Mouse (Mus musculus) heart, embryonic 15.5 days (tissue): ENCODE measurements around the gene Camsap2. TPM values are rescaled to one million over a fixed set of nuclear protein-coding genes. Genes with fewer than 3 reads are reported as not detected.
A peak's percentile ranks its signal among the peaks of the same experiment; 100 is the strongest.

Experiments used
- ATAC-seq: fragments of 200-750 bp; cut with Nextera tagmentation; replicated peaks from 2 replicates; pipeline ENCODE4 v1.8.0; 2017; ENCODE audit warnings: low read depth, moderate TSS enrichment; ENCODE audit not compliant: insufficient number of reproducible peaks, insufficient read depth, low FRiP score
- H3K27ac ChIP-seq: fragments of 300-500 bp; sonication (generic); 2 replicates; pipeline ENCODE4 v1.5.1; 2015; ENCODE audit warnings: mild to moderate bottlenecking, inconsistent platforms
- H3K27me3 ChIP-seq: fragments of 300-500 bp; sonication (generic); 2 replicates; pipeline ENCODE4 v1.6.1; 2015; ENCODE audit warnings: inconsistent platforms
- H3K36me3 ChIP-seq: fragments of 300-500 bp; sonication (generic); 2 replicates; pipeline ENCODE4 v1.6.1; 2015; ENCODE audit warnings: mild to moderate bottlenecking, inconsistent platforms
- H3K4me1 ChIP-seq: fragments of 300-500 bp; sonication (generic); replicated peaks from 2 replicates; pipeline ENCODE4 v1.6.1; 2015; ENCODE audit warnings: inconsistent platforms
- H3K4me2 ChIP-seq: fragments of 300-500 bp; sonication (generic); 2 replicates; pipeline ENCODE4 v1.6.1; 2015; ENCODE audit warnings: inconsistent platforms, mild to moderate bottlenecking, moderate library complexity
- H3K4me3 ChIP-seq: fragments of 300-500 bp; sonication (generic); 2 replicates; pipeline ENCODE4 v1.5.1; 2015; ENCODE audit warnings: mild to moderate bottlenecking, inconsistent platforms
- H3K9ac ChIP-seq: fragments of 300-500 bp; sonication (generic); 2 replicates; pipeline ENCODE4 v1.6.1; 2015; ENCODE audit warnings: mild to moderate bottlenecking, inconsistent platforms
- H3K9me3 ChIP-seq: fragments of 300-500 bp; sonication (generic); replicated peaks from 2 replicates; pipeline ENCODE4 v1.6.1; 2016; ENCODE audit warnings: inconsistent platforms
- WGBS: fragments of 180-500 bp; shearing (Covaris S2); methylation state at CpG from one replicate; pipeline ENCODE4 v1.1.7; 2015; ENCODE audit warnings: mixed read lengths; 5-methylcytosine and 5-hydroxymethylcytosine counted together
- polyA plus RNA-seq: library from polyadenylated mRNA; unstranded; fragments of >200 nt; fragmentation: Nextera tagmentation; extraction: Ambion mirVana; gene quantifications from 2 replicates; pipeline ENCODE4 v1.2.1, GENCODE M21; 2015

Camsap2 gene
- polyA plus RNA-seq, 1 experiment from 2014 or later = 5.6 TPM

GRCm38 (mm10) chr1:136344281-136344680, 1.6 kb downstream of the Camsap2 start:
- peak overlapping the region; percentile 97 for H3K9ac ChIP-seq
- H3K9me3 ChIP-seq = no peaks in the 10 kb centered on the region
- peak overlapping the region; percentile 98 for H3K4me3 ChIP-seq
- peak overlapping the region; percentile 93 for H3K4me2 ChIP-seq
- no peak overlapping the region for H3K27ac ChIP-seq
- 8% methylated on average over 1 of the region's 1 CpGs for WGBS
- ATAC-seq = no peak
- peaks cover 19% of the 10 kb centered on the region for H3K4me1 ChIP-seq
- H3K36me3 ChIP-seq = no peaks in the 10 kb centered on the region; the same call in 1 of the 2 replicates
- no peaks in the 10 kb centered on the region for H3K27me3 ChIP-seq

- peaks cover 19% of the 10 kb centered on the region for H3K4me1 ChIP-seq
- H3K27ac ChIP-seq = peak overlapping the region; percentile 36
- peak overlapping the region; percentile 93 for H3K4me2 ChIP-seq
- H3K9ac ChIP-seq = peak overlapping the region; percentile 50
- no peaks in the 10 kb centered on the region for H3K9me3 ChIP-seq
- H3K4me3 ChIP-seq = peak overlapping the region; percentile 34
- H3K27me3 ChIP-seq = no peaks in the 10 kb centered on the region
- ATAC-seq = no peak
- H3K36me3 ChIP-seq = no peaks in the 10 kb centered on the region; the same call in 1 of the 2 replicates
- 26% methylated on average over 7 of the region's 7 CpGs for WGBS
Measured at GRCm38 (mm10) chr1:136343727-136344126, 2.2 kb downstream of the Camsap2 start.

DNA sequence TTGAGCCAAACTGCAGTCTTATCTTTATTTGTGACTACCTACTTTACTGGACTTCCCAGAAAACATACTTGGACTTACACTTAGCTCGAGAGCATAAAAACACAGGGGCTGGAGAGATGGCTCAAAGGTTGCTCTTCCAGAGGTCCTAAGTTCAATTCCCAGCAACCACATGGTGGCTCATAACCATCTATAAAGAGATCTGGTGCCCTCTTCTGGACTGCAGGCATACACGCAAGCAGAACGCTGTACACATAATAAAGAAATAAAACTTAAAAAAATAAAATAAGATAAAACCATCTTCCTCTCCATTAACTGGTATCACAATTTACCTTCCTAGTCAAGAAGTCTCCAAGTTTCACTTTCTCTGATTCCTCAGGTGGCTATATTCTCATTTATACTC, 5.4 kb downstream of the Camsap2 start:
- Histone ChIP-seq H3K4me3 (no peak overlapping the region), H3K36me3 (no peaks in the 10 kb centered on the region; the same call in 1 of the 2 replicates), H3K4me2 (no peak overlapping the region), H3K9ac (no peak overlapping the region), H3K27me3 (no peaks in the 10 kb centered on the region), H3K27ac (no peak overlapping the region), H3K9me3 (no peaks in the 10 kb centered on the region), H3K4me1 (peaks cover 13% of the 10 kb centered on the region)
- ATAC-seq = no peak
- 91% methylated on average over 3 of the region's 3 CpGs for WGBS

- 85% methylated on average over 10 of the region's 10 CpGs for WGBS
- Histone ChIP-seq H3K27ac (no peak overlapping the region), H3K9me3 (no peaks in the 10 kb centered on the region), H3K27me3 (no peaks in the 10 kb centered on the region), H3K36me3 (no peaks in the 10 kb centered on the region), H3K4me3 (no peak overlapping the region), H3K9ac (no peak overlapping the region), H3K4me1 (peaks cover 5% of the 10 kb centered on the region; the same call in 1 of the 2 replicates), H3K4me2 (no peak overlapping the region)
- ATAC-seq = no peak
Measured at GRCm38 (mm10) chr1:136334743-136335142, 11.2 kb downstream of the Camsap2 start.

- peaks cover 8% of the 10 kb centered on the region; the same call in 1 of the 2 replicates for H3K4me1 ChIP-seq
- no peaks in the 10 kb centered on the region for H3K36me3 ChIP-seq
- H3K4me3 ChIP-seq = no peak overlapping the region
- H3K4me2 ChIP-seq = no peak overlapping the region
- H3K27me3 ChIP-seq = no peaks in the 10 kb centered on the region
- 90% methylated on average over 3 of the region's 3 CpGs for WGBS
- ATAC-seq = no peak
- H3K9me3 ChIP-seq = no peaks in the 10 kb centered on the region
- no peak overlapping the region for H3K9ac ChIP-seq
- H3K27ac ChIP-seq = no peak overlapping the region
Measured at GRCm38 (mm10) chr1:136333512-136333911, 12.4 kb downstream of the Camsap2 start.

DNA sequence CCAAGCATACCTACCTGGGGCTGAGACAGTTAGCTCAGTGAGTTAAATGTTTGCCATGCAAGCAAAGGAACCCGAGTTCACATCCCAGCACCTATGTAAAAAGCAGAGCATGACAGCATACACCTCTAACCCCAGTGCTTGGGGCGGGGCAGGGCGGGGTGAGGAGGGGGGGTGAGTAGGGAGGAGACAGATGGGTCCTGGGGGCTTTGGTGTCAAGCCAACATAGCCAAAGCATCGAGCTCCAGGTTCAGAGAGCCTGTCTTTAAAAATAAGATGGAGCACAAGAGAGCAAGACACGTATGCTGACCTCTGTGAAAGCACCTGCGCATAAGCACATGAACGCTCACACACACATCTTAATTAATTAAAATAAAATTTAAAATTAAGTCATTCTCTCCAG, 12.8 kb downstream of the Camsap2 start:
- Histone ChIP-seq H3K4me1 (peaks cover 8% of the 10 kb centered on the region; the same call in 1 of the 2 replicates), H3K27me3 (no peaks in the 10 kb centered on the region), H3K27ac (no peak overlapping the region), H3K4me3 (no peak overlapping the region), H3K9ac (no peak overlapping the region), H3K4me2 (no peak overlapping the region), H3K9me3 (no peaks in the 10 kb centered on the region), H3K36me3 (no peaks in the 10 kb centered on the region)
- no peak for ATAC-seq
- WGBS = 89% methylated on average over 7 of the region's 7 CpGs

DNA sequence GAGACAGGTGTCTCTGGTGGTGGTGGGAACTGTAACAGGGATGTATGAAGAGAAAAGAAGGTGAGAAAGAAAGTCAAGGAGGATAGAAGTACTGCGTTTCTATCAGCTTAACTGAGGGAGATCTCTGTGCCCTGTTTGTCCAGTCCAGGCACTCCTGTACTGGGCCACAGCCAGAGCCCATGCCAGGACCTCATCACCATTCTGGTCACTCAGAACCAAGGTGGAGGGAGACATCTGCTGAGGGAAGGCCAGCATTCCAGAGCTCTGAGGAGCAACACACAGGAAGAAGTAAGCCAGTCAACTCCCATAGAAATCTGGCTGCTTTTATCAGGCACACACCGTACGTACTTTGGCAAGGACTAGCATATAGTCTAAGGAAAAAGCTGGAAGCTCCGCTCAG, 14.1 kb downstream of the Camsap2 start:
- no peak overlapping the region for H3K4me3 ChIP-seq
- WGBS = 73% methylated on average over 4 of the region's 4 CpGs
- ATAC-seq = no peak
- H3K9ac ChIP-seq = no peak overlapping the region
- no peaks in the 10 kb centered on the region for H3K36me3 ChIP-seq
- H3K4me1 ChIP-seq = peaks cover 12% of the 10 kb centered on the region; the same call in 1 of the 2 replicates
- no peak overlapping the region for H3K27ac ChIP-seq
- H3K9me3 ChIP-seq = no peaks in the 10 kb centered on the region
- no peaks in the 10 kb centered on the region for H3K27me3 ChIP-seq
- H3K4me2 ChIP-seq = no peak overlapping the region

DNA sequence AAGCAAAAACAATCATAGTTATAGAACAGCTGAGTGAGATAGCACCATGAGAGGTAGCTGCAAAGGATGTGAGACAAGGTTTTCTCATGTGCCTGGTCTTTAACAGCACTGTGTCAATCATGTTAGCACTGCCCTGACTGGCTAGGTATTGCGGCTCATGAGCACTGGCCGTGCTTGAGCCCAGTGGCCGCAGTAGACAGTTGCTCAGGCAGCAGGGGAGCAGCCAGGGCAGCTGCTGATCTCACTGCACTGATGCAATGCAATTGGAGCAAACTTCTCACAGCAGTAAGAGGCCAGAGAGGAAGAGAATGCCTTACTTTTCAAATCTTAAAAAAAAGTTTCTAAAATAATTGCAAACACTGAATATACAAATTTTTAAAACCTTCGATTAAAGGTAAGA, 16.5 kb downstream of the Camsap2 start:
- no peak overlapping the region for H3K4me3 ChIP-seq
- no peaks in the 10 kb centered on the region for H3K36me3 ChIP-seq
- no peaks in the 10 kb centered on the region for H3K9me3 ChIP-seq
- H3K9ac ChIP-seq = no peak overlapping the region
- H3K4me1 ChIP-seq = peaks cover 31% of the 10 kb centered on the region
- no peak overlapping the region for H3K4me2 ChIP-seq
- H3K27ac ChIP-seq = no peak overlapping the region
- 77% methylated on average over 4 of the region's 4 CpGs for WGBS
- H3K27me3 ChIP-seq = no peaks in the 10 kb centered on the region
- ATAC-seq = no peak

GRCm38 (mm10) chr1:136328640-136329039, 17.3 kb downstream of the Camsap2 start:
- WGBS = 79% methylated on average over 2 of the region's 2 CpGs
- H3K4me2 ChIP-seq = no peak overlapping the region
- H3K27me3 ChIP-seq = no peaks in the 10 kb centered on the region
- peaks cover 31% of the 10 kb centered on the region for H3K4me1 ChIP-seq
- H3K4me3 ChIP-seq = no peak overlapping the region
- no peak for ATAC-seq
- no peaks in the 10 kb centered on the region for H3K36me3 ChIP-seq
- H3K9ac ChIP-seq = no peak overlapping the region
- no peaks in the 10 kb centered on the region for H3K9me3 ChIP-seq
- no peak overlapping the region for H3K27ac ChIP-seq

- no peaks in the 10 kb centered on the region for H3K9me3 ChIP-seq
- ATAC-seq = no peak
- no peak overlapping the region for H3K4me3 ChIP-seq
- no peak overlapping the region for H3K9ac ChIP-seq
- H3K4me2 ChIP-seq = no peak overlapping the region
- H3K36me3 ChIP-seq = peaks cover 7% of the 10 kb centered on the region
- H3K27ac ChIP-seq = no peak overlapping the region
- 93% methylated on average over 3 of the region's 3 CpGs for WGBS
- no peaks in the 10 kb centered on the region for H3K27me3 ChIP-seq
- H3K4me1 ChIP-seq = peaks cover 31% of the 10 kb centered on the region
Measured at GRCm38 (mm10) chr1:136327638-136328037, 18.3 kb downstream of the Camsap2 start.

GRCm38 (mm10) chr1:136325933-136326332, 20.0 kb downstream of the Camsap2 start:
- ATAC-seq = peak; percentile 80
- Histone ChIP-seq H3K4me3 (no peak overlapping the region), H3K27me3 (no peaks in the 10 kb centered on the region), H3K27ac (peak overlapping the region; percentile 86), H3K4me1 (peaks cover 31% of the 10 kb centered on the region), H3K4me2 (peak overlapping the region; percentile 39), H3K36me3 (peaks cover 10% of the 10 kb centered on the region), H3K9ac (no peak overlapping the region; the same call in 1 of the 2 replicates), H3K9me3 (no peaks in the 10 kb centered on the region)
- WGBS = 8% methylated on average over 4 of the region's 4 CpGs

DNA sequence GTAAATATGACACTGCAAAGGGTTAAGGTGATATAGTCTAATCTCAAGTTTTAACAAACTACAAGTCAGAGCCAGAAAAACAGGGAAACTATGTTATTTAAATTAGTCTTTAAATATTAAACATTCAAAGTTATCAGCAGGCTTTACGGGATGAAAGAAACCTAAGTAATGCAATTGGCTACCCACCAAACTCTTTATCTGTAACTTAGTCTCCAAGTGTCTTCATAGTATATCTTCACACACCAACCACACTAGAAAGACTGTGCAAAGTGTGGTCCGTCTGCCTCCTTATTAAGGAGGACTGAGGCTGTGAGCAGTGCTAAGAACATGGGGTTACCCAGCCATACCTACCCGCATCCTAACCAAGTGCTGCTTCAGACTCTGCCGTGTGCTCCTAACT, 23.6 kb downstream of the Camsap2 start:
- peaks cover 21% of the 10 kb centered on the region for H3K4me1 ChIP-seq
- ATAC-seq = no peak

More for the DNA sequence above, 23.6 kb downstream of the Camsap2 start:
- WGBS = 77% methylated on average over 4 of the region's 4 CpGs
- Histone ChIP-seq H3K36me3 (peaks cover 10% of the 10 kb centered on the region), H3K4me2 (no peak overlapping the region), H3K9me3 (no peaks in the 10 kb centered on the region), H3K4me3 (no peak overlapping the region), H3K9ac (no peak overlapping the region), H3K27ac (no peak overlapping the region), H3K27me3 (no peaks in the 10 kb centered on the region)
